Mouse (Mus musculus): ENCODE measurements at regions not wholly inside any gene's neighbourhood (a gene's known extent, or its start where the extent isn't known, plus 50 kb on each side); places are given as distances from the start of the nearest gene placed in this dataset.

- Histone ChIP-seq H3K4me2 (ENCODE audit: insufficient read depth, low read depth, poor library complexity, severe bottlenecking) (no peak overlapping the region), H3K9ac (ENCODE audit: insufficient read depth, low read depth) (no peak overlapping the region), H3K36me3 (replicated peaks in 1 of 2; ENCODE audit: control insufficient read depth in 1 of 2, insufficient read depth in 1 of 2, low read length in 1 of 2) (no peaks in the 10 kb centered on the region), H3K27me3 (replicated peaks) (no peaks in the 10 kb centered on the region), H3K27ac (ENCODE audit: insufficient read depth, low read depth) (no peak overlapping the region), H3K9me3 (replicated peaks; ENCODE audit: low read length) (no peaks in the 10 kb centered on the region), H3K4me3 (replicated peaks in 1 of 3; ENCODE audit: low read depth in 2 of 3, low read length in 2 of 3, poor library complexity in 1 of 3) (no peak overlapping the region), H3K79me2 (replicated peaks; ENCODE audit: control insufficient read depth, extremely low read depth, insufficient read depth, poor library complexity, severe bottlenecking) (no peaks in the 10 kb centered on the region), H3K4me1 (ENCODE audit: control insufficient read depth in 1 of 2, insufficient read depth in 2 of 2) (no peaks in the 10 kb centered on the region)
- TF ChIP-seq BHLHE40 (IDR thresholded peaks at IDR 0.05; ENCODE audit: low read depth, low read length) (no peak), E2F4 (IDR thresholded peaks at IDR 0.05; ENCODE audit: insufficient replicate concordance, low read depth, low read length) (no peak), ETS1 (conservative IDR thresholded peaks at IDR 0.05; ENCODE audit: low read depth, low read length) (no peak), ZNF384 (IDR thresholded peaks at IDR 0.05; ENCODE audit: low read depth, low read length) (no peak)
- no peak for DNase-seq (ENCODE audit: extremely low read depth)
- dilution Hi-C loops (cut with MboI; ENCODE audit: extremely low pct_ligation_motif_present, extremely low pct_unique_long_range_greater_than_20kb, low sequenced_read_pairs) = no loop called here
- in situ Hi-C loops (cut with MboI; ENCODE audit: low pct_ligation_motif_present, low pct_unique_long_range_greater_than_20kb, low sequenced_read_pairs) = no loop called here
Observed at GRCm38 (mm10) chr3:35027898-35028297, 377.7 kb downstream of the Sox2 start.

- DNase-seq (ENCODE audit: extremely low read depth) = no peak
- dilution Hi-C loops (cut with MboI; ENCODE audit: extremely low pct_ligation_motif_present, extremely low pct_unique_long_range_greater_than_20kb, low sequenced_read_pairs) (no loop called here), in situ Hi-C loops (cut with MboI; ENCODE audit: low pct_ligation_motif_present, low pct_unique_long_range_greater_than_20kb, low sequenced_read_pairs) (no loop called here)
- no peak overlapping the region for H3K4me3 ChIP-seq (replicated peaks in 1 of 3; ENCODE audit: low read depth in 2 of 3, low read length in 2 of 3, poor library complexity in 1 of 3)
- no peak overlapping the region for H3K4me2 ChIP-seq (ENCODE audit: insufficient read depth, low read depth, poor library complexity, severe bottlenecking)
- H3K36me3 ChIP-seq (replicated peaks in 1 of 2; ENCODE audit: control insufficient read depth in 1 of 2, insufficient read depth in 1 of 2, low read length in 1 of 2) = no peaks in the 10 kb centered on the region
- no peaks in the 10 kb centered on the region for H3K4me1 ChIP-seq (ENCODE audit: control insufficient read depth in 1 of 2, insufficient read depth in 2 of 2)
- no peaks in the 10 kb centered on the region for H3K9me3 ChIP-seq (replicated peaks; ENCODE audit: low read length)
- H3K79me2 ChIP-seq (replicated peaks; ENCODE audit: control insufficient read depth, extremely low read depth, insufficient read depth, poor library complexity, severe bottlenecking) = no peaks in the 10 kb centered on the region
- no peak for TF ChIP-seq POLR2A (IDR thresholded peaks at IDR 0.05; ENCODE audit: low read depth, low read length)
- TF ChIP-seq ZKSCAN1 (IDR thresholded peaks at IDR 0.05; ENCODE audit: borderline replicate concordance, low read depth, low read length) = no peak
- no peak for TF ChIP-seq TBP (conservative IDR thresholded peaks at IDR 0.05; ENCODE audit: low read depth, low read length)
- H3K27ac ChIP-seq (ENCODE audit: insufficient read depth, low read depth) = no peak overlapping the region
- H3K9ac ChIP-seq (ENCODE audit: insufficient read depth, low read depth) = no peak overlapping the region
- no peaks in the 10 kb centered on the region for H3K27me3 ChIP-seq (replicated peaks)
Observed at GRCm38 (mm10) chr3:35029924-35030323, 379.7 kb downstream of the Sox2 start.

- Histone ChIP-seq H3K9me3 (replicated peaks; ENCODE audit: low read length) (no peaks in the 10 kb centered on the region), H3K79me2 (replicated peaks; ENCODE audit: control insufficient read depth, extremely low read depth, insufficient read depth, poor library complexity, severe bottlenecking) (no peaks in the 10 kb centered on the region), H3K36me3 (replicated peaks in 1 of 2; ENCODE audit: control insufficient read depth in 1 of 2, insufficient read depth in 1 of 2, low read length in 1 of 2) (no peaks in the 10 kb centered on the region), H3K4me3 (replicated peaks in 1 of 3; ENCODE audit: low read depth in 2 of 3, low read length in 2 of 3, poor library complexity in 1 of 3) (no peak overlapping the region), H3K27ac (ENCODE audit: insufficient read depth, low read depth) (no peak overlapping the region), H3K4me2 (ENCODE audit: insufficient read depth, low read depth, poor library complexity, severe bottlenecking) (no peak overlapping the region), H3K4me1 (ENCODE audit: control insufficient read depth in 1 of 2, insufficient read depth in 2 of 2) (no peaks in the 10 kb centered on the region; a peak in 1 of 4 replicates), H3K9ac (ENCODE audit: insufficient read depth, low read depth) (no peak overlapping the region), H3K27me3 (replicated peaks) (no peaks in the 10 kb centered on the region)
- in situ Hi-C loops (cut with MboI; ENCODE audit: low pct_ligation_motif_present, low pct_unique_long_range_greater_than_20kb, low sequenced_read_pairs) (no loop called here), dilution Hi-C loops (cut with MboI; ENCODE audit: extremely low pct_ligation_motif_present, extremely low pct_unique_long_range_greater_than_20kb, low sequenced_read_pairs) (no loop called here)
- no peak for DNase-seq (ENCODE audit: extremely low read depth)
- TF ChIP-seq MAZ (IDR thresholded peaks at IDR 0.05; ENCODE audit: low read depth, low read length) (no peak), ZC3H11A (IDR thresholded peaks at IDR 0.05; ENCODE audit: low read depth, low read length) (no peak), CTCF (conservative IDR thresholded peaks at IDR 0.05 in 1 of 2, IDR thresholded peaks at IDR 0.05 in 1 of 2; ENCODE audit: low read depth in 2 of 2, low read length in 2 of 2) (no peak), RAD21 (IDR thresholded peaks at IDR 0.05; ENCODE audit: low read depth, low read length) (no peak), ZNF384 (IDR thresholded peaks at IDR 0.05; ENCODE audit: low read depth, low read length) (no peak), NELFE (IDR thresholded peaks at IDR 0.05; ENCODE audit: low read depth, low read length) (no peak), MXI1 (IDR thresholded peaks at IDR 0.05; ENCODE audit: low read depth, low read length) (no peak), EP300 (IDR thresholded peaks at IDR 0.05; ENCODE audit: low read length) (no peak), MYC (IDR thresholded peaks at IDR 0.05; ENCODE audit: low read depth, low read length) (no peak), JUN (IDR thresholded peaks at IDR 0.05; ENCODE audit: insufficient read depth, low read depth, low read length) (no peak), CHD2 (IDR thresholded peaks at IDR 0.05; ENCODE audit: low read length) (no peak), JUND (conservative IDR thresholded peaks at IDR 0.05; ENCODE audit: low read depth, low read length) (no peak), TBP (conservative IDR thresholded peaks at IDR 0.05; ENCODE audit: low read depth, low read length) (no peak), SIN3A (IDR thresholded peaks at IDR 0.05; ENCODE audit: low read length) (no peak), TCF12 (IDR thresholded peaks at IDR 0.05; ENCODE audit: low read depth, low read length) (no peak), NRF1 (IDR thresholded peaks at IDR 0.05; ENCODE audit: low read depth, low read length) (no peak), RCOR1 (conservative IDR thresholded peaks at IDR 0.05; ENCODE audit: low read depth, low read length) (no peak), ZMIZ1 (IDR thresholded peaks at IDR 0.05; ENCODE audit: low read depth, low read length) (no peak), ETS1 (conservative IDR thresholded peaks at IDR 0.05; ENCODE audit: low read depth, low read length) (no peak), USF1 (IDR thresholded peaks at IDR 0.05; ENCODE audit: low read depth, low read length) (no peak)
Observed at GRCm38 (mm10) chr3:35033587-35033986, 383.4 kb downstream of the Sox2 start.

Data from CH12.LX (cell line).